Mouse (Mus musculus) cerebellum, adult 18-20 months (tissue): ENCODE measurements around the gene Cfap97d2.

Experiments
- DNase-seq, 2 experiments: peaks; one replicate each; pipeline ENCODE4 v3.0.0; 2021

Cfap97d2 gene

DNA sequence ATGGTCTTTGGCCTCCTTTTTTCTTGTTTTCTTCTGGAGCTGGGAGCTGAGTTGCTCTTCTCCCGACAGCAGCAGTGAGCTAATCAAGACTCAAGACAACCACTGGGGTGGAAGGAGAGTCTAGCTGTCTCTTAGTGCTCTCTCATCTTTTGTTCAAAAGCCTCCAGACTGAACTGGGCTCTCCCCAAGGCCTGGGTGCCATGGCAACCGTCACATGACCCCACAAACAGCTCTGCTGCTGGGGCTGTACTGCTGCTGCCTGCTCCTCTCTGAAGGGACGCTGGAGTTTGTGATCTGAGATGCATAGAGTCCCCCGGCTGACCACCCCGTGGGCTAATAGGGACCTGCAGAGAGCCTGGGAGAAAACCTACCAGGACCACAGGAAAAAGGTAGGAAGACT is at the start of gene Cfap97d2:
Gene Cfap97d2, plus strand, starts transcription at position 222 of the 400 bp plus-strand sequence.
- peak in 1 of 2 experiments; percentile 50 for DNase-seq

DNA sequence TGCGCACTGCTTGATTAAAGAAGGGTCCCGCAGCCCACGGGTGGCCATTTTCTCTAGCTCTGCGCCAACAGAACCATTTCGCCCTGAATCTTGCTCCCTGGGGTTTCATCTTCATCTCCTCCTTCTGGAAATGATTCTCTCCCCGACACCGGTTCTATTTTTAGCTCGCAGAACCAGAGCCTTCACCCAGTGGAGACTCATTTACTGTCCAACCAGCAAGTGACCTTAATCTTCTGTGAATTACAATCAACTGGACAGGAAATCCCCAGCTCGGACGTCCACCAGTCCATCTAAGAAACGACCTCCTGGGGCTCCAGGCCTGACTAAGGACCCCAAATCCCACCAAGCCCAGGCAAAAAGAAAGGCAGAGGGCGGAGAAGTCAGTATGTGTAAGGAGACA is 48.2 kb upstream of the Cfap97d2 start:
- no peak for DNase-seq

DNA sequence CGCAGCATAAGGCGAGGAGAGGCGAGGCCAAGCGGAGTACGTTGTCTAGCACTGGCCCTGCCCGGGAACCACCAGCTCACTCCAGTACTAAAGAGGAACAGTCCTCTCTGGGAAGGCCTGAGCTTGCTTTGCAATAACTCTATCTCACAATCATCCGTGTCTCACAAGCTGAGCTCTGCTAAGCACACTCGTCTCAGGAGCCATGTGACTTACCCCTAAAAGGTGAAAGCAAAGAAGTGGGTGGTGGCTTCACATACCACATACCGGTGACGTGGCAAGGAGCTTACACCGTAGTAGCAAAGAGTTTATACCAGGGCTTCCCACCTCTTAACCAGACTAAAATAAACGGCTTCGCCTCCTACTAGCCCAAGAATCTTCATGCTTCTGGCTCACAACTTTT is 45.4 kb upstream of the Cfap97d2 start:
- no peak for DNase-seq

DNA sequence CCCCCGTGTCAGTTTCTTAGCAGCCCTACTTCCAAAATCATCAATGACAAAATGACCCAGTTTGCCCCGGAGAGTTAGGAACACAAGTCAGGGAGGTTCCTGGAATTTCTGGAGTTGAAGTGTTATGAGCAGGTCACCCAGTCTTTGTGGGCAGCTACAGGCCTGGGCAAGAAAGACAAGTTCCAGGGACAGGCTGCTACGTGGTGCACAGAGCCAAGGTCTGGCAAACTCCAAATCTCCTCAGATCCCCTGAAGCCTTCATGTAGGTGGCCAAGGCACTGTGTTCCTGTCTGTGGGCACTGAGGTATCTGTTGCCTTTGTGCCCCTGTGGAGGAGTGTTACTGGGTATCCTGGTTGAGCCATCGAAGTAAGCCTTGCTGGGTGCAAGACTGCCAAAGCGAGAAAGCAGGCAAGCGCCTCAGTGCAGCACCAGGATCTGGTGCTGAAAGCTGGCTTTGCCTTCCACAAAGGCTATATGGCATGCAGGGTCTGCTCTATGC is 40.9 kb upstream of the Cfap97d2 start:
- no peak for DNase-seq

DNA sequence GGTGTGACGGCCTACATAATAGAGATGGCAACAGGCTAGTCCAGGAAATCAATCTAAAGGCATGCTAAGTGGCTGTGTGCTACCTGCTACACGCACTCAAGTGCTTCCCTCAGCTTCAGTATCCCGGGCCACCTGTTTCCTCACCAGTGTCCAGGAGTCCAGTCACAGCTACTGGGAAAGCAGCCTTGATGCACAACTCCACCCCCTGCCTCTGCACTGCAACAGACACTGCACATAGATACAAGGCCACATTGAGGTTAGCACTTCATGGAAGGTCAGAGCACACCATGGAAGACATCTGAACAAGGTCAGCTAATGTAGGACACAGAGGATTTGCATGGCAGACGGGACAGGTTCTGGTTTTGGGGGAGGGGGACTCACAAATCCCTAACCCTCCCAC is 40.2 kb upstream of the Cfap97d2 start:
- DNase-seq, result peak in 1 of 2 experiments; percentile 39

DNA sequence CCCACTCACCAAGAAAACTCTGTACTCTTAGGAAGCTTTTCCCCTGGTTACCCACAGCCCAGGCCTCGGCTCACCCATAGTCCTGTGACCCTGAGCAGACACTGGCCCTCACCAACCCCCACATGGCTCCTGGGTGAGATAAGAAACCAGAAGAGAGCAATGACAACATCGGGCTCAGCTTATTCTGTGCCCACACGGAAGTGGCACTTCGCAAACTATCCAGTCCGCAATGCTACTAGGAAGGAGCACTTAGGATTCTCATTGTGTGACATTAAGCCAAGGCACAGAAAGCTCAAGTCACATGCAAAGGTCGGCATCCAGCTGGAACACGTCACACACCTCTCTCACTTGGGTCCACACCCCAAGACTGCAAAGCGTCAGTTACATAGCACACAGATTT is 39.7 kb upstream of the Cfap97d2 start:
- no peak for DNase-seq

DNA sequence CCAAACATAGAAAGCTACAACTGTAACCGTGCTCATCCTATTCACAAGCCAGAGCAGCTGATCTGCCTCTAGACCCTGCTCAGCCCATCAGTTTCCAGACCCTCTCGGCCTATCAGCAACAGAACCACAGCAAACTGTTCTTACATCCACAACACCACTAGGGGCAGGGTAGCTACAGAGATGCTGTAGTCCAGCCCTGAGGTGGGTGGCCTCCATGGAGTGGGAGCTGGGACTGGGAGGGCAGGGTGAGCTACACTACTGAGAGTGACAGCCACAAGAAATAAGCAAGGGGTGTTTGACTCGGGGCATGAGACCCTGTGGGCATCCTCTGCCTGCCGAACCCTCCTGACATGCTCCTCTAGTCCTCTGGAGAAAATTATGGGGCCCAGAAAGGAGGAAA is 37.8 kb upstream of the Cfap97d2 start:
- DNase-seq, result peak in 1 of 2 experiments; percentile 46

DNA sequence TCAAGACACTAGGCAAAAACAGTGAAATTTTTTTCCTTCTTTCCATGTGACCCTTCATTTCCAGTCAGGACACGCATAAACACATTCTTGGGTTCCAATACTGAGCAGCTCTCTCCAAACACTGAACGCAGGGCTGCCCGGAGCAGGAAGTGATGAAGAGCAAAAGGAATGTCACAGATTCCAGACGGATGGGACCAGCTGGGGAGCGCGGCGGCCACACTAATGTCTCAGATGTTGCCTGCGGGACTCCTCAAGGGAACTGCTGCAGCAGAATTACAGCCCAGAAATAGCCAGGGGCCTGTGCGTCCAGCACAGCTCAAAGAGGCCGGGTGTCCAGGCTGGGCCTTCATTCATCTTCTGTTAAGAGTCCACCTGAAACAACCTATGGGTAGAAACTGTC is 37.3 kb upstream of the Cfap97d2 start:
- no peak for DNase-seq

DNA sequence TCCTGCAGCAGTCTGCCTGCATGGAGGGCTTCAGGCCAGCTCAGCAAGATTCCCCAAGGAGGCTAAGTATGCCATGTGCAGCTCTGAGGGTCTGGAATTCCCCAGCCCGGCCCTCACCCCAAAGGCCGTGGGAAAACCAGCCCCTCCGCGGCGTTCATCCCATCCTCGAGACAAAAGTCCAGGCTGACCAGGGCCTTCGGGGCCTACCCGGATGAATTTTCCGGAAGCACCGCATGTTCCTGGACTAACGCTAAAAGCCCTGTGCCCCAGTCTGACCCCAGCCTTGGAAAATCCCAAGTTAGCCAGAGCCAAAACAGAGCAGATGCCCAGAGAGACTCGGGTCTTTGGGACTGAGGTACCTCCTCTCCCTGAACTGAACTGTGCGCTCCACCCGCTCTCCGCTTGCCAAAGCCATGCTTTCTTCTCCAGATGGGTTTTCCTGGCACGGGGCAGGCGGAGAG is 35.6 kb upstream of the Cfap97d2 start:
- DNase-seq, result peak; percentile 65 to 69

DNA sequence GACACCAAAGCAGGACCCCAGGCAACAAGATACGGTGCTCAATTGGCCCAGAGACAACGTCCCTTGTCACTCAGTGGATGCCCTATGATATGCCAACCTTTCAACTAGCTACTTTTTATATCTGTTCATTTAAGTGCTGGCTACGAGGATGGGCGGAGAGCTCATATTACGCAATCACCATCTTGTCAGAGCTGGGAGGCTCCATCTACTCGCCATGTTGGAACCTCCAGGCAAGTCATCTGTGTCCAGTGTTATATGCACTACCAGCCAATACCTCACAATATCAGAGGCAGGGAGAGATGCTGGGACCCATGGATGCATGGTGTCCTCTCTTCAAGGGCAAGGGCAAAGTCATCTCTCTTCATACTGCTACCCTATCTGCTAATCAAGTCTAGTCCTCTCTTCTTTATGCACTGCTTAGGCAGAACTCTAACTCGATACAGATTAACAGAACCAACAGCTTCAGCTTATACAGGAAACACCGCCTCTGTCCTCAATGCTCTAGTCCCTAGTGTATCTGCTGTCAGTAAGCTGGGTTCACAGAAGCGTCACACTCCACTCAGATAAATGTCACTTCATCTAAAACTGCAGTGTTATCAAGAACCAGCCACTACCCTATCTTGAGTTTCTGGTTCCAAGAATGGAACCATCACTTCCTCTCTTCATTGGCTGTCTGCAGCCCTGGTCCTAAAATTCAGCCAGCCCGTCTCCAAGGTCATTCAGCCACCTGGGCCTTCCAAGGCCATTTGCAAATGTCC is 34.3 kb upstream of the Cfap97d2 start:
- DNase-seq, result no peak

DNA sequence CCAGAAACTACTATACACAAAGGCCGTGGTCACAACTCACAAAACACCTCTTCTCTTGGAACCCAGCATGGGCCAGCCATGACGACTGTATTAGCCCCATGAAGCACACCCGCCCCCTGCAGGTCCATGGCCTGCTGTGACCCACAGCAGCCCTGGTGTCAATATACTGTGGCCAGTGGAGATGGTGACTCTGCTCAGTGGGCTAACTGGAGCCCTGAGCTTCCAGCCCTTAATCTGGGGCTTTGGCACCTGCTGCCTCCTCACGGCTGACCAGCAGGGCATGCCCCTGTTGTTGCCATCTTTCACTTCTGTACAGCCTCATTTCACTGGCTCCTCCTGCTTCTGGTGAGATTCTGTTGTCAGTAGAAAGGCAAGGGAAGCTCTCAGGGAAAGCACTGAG is 32.5 kb upstream of the Cfap97d2 start:
- peak in 1 of 2 experiments; percentile 42 for DNase-seq

DNA sequence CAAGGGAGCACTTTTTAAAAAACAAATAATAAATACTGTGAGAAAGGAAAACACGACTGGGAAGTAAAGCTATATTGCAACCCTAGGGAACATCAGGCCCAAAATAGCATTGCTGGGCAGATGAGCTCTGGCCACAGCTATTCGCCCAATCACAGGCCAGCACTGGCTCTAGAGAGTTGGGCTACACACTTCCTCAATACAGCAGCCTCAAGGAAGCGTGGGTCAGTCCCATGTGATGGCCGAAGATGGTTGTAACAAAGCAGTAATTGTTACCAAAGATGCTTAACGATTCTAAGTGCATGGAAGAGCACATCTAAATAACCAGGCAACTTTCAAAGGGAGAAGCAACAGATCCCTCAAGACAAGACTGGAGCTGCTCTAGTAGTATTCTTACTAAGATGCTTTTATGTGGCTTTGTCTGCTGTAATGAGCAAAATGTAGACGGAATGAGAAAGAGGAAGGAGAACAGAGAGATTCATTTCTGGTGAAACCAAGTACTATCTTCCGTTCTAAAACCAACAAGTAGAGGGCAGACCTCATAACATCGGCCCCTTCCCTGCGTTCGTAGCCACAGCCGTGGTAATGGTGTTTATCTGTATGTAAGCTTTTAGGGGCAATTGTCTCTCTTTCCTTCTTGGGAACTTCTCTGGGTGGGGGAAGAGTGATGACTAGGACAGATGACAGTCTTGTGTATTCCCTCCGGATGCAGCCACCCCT is 31.2 kb upstream of the Cfap97d2 start:
- peak in 1 of 2 experiments; percentile 43 for DNase-seq

DNA sequence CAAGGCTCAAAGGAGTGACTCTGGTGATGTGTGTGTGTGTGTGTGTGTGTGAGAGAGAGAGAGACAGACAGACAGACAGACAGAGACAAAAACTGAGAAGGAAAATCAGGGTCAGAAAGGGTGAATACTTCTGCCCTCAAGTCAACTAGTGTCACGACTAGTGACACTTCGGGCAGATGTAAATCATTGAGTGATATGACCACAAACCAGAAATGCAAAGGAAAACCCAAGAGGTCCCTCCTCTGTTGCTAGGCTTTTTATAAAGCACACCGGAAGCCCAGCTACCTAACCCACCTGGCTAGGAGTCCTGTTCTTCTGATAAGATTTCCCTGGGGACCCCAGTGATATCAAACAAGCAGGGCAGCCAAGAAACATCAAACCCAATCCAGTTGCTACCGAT is 30.6 kb upstream of the Cfap97d2 start:
- DNase-seq, result no peak

DNA sequence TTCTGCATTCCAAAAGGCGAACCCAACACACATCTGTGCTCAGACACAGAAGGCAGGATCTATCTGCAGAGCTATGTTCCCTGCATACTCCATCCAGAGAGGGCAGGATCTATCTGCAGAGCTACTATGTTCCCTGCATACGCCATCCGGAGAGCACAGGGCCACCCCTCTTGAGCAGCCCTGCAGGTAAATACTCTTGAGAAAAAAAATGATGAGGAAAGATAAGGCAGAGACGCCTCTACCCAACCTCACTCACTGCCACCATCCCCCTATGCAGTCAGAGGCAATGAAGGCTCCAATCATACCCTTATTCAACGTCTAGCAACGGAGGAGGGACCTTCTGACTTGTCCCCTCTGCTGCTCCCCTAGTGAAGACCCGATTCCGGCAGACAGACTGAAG is 30.2 kb upstream of the Cfap97d2 start:
- peak in 1 of 2 experiments; percentile 35 for DNase-seq

DNA sequence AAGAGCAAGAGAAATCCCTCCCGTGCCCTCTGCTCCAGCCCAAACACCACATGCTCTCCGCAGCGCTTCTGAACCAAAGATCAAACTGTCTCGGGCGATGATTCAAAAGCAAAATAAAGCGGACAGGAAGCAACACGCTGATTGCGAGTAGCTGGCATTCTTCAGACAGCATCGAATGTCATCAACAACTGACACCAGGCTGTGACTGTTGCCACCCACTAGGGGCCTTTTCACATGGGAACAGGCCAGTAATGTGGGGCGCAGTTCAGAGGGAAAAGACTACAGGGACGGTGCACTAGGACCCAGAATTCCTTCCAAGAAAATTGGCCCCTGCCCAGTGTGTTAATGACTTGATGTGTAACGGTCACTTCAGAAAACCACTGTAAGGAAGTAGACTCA is 29.4 kb upstream of the Cfap97d2 start:
- peak; percentile 78 to 82 for DNase-seq

DNA sequence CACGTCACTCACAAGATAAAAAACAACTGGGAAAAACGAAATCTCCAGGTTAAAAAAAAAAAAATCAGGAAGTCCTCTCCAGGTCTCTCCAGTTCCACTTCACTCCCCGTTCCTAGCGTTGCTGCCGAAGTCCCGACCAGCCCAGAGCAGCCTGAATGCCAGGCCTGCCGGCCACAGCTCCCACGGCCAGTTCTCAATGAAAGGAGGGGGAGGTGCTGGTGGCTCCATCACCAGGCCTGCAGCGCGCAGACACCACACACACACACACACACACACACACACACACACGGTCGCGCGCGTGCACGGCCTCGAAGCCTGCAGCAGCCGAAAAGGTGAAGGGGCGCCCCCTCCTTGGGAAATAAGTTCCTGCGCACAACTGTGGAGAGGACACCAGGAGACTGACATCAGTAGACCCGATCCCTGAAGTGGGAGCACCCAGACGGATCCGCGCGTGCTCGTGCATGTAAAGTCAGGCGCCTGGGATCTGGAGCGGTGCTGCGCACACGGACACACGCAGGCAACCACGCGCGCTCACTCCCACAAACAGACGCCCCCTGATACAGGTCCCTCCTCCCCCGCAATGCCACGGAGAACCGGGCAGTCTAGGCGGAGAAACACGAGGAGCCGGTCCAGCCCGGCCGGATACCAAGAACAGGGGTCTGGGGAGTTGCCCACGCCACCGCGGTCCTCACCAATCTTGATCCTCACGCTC is 28.8 kb upstream of the Cfap97d2 start:
- peak; percentile 73 to 78 for DNase-seq

DNA sequence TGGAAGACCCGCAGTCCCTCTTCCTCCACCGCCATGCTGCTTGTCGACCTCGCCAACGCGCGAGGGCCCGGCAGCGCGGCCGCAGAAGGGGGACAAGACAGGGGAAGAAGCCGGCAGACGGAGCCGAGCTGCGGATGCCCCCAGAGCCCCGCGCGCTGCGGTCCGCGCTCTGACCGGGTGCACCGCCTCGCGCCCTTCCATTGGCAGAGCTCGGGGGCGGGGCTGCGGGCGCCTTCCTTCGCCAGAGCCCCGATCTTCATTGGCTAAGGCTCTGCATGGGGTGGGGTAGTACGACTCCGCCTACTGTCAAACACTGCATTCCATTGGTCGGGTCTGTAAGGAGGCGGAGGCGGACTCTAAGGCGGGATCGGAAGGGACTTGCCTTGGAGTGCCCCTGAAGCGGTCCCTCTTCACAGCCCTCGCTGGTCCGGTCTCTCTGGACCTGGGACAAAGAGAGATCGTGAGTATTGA is 28.2 kb upstream of the Cfap97d2 start, which contains the start of gene Rasa3:
Gene Rasa3, minus strand, starts transcription at position 191 of the 471 bp plus-strand sequence.
- peak; percentile 97 to 99 for DNase-seq

DNA sequence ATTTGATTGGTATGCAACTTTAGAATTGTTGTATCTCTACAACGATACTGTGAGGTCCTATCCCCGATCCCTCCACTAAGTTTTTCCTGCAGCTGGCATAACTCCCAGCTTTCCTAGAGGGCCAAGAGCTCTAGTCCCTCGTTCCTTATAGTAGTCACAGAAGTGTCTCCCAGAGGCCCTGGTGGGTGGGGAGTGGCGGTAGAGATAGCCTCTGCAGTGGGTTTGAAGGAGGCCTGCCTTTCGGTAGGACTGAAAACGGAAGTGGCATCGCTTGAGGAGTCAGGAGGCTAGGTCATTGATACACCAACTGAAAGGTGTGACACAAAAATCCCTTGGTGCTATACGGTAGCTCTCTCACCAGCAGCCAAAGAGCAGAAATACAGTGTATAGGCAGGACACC is 27.5 kb upstream of the Cfap97d2 start:
- DNase-seq, result no peak

DNA sequence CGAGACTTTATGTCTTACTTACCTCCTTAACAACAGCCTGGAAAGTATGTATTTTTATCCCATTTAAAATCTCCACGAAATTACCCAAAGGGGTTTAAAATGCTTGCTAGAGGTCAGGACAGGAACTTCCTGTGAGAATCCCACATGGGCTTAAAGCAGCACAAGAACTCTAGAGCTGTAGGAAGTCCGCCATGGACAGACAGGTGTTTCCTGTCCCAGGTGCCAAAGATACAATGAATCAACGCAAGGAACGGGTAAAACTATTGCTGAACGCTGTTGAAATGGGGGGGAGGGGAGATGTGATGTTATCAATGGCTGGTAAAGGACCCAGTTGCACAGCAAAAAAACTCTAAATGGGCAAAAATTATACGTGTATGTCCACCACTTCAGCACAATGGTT is 21.6 kb upstream of the Cfap97d2 start:
- no peak for DNase-seq

DNA sequence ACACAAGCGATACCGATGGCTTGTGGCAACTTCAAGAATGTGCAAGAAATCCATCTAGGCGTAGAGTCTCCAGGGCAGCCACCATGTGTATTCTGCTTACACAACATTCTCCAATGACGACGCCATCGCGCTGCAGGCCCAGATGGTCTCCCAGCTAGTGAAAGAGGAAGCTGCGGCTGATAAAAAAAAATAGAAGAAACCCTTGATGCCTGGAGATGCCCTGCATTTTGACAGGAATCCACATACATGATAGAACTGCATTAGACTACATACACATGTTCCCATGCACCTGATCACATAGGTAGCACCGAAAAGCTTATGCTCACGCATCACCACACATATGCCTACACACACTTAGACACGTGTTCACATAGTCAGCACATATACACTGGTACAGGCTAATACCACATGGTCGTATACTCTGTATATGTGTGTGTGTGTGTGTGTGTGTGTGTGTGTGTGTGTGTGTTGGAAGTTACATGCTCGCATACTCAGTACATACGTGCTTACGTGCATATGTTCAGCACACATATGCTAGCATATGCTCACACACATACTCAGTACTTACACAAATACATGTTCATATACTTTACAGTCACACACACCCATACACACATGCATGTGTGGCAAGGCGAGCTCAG is 19.9 kb upstream of the Cfap97d2 start:
- DNase-seq, result peak; percentile 67 to 69

DNA sequence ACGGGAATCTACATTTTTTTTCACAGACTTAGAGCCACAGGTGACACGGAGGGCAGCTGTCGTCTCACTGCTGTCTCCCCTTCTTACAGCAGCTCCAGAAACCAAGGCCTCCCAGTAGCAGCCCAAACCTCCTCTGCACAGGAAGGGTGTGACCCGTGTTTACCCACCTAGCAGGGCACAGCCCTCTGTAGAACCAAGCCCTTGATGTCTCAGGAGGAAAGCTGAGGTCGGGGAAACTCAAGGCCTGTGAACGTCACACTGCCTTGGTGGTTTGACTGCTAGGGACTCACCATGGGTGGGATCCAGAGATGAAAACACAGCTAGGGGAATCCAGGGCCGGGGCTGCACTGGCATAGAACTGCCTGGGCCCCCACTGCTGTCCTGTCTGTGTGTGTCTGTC is 19.3 kb upstream of the Cfap97d2 start:
- DNase-seq, result no peak

DNA sequence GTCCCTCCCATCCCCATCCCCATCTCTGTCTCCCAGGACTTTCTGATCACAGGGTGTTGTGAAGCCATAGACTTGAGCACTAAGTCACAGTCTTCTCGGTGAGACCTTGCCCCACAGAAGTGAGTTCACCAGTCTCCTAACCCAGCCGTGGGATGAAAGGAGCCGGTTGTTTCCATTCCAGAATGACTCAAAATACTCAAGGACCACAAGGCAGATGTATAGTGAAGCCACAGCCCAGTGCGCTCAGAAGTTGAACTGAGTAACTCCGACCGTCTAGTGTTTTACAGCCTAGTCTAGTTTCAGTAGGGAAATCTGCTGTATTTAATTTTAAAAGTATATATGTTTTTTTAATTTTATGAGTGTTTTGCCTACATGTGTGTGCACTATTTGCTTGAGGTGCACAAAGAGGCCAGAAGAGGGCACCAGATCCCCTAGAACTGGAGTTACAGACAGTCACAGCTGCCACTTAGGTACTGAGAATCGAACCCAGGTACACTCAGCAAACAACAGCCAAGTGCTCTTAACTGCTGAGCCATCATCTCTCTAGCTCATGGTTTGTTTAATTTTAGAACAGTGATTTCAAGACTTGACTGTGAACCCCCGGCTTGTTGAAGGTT is 18.5 kb upstream of the Cfap97d2 start:
- DNase-seq, result no peak
